Mouse (Mus musculus): ENCODE measurements at regions not wholly inside any gene's neighbourhood (a gene's known extent, or its start where the extent isn't known, plus 50 kb on each side); places are given as distances from the start of the nearest gene placed in this dataset.

DNA sequence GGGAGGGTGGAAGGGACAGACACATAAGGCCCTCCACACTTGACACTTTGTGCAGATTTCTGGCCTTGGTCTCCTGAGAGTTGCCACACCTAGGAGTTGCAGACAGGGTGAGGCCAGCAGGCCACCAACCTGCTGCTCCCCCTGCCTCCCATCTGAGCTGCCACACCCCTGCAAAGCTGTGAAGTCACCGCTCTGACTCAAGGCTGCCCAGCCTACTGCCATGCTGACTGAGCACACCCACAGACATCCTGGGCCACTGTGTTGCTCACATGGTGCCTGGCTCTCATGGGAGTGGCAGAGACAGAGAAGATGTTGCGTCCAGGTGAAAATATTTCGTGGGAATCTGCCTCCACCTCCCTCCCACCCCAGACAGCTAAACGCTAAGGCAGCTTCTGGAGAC, 150.3 kb downstream of the Tfap2c start:
- no peak for DNase-seq (ENCODE audit: low spot score in 2 of 2)

DNA sequence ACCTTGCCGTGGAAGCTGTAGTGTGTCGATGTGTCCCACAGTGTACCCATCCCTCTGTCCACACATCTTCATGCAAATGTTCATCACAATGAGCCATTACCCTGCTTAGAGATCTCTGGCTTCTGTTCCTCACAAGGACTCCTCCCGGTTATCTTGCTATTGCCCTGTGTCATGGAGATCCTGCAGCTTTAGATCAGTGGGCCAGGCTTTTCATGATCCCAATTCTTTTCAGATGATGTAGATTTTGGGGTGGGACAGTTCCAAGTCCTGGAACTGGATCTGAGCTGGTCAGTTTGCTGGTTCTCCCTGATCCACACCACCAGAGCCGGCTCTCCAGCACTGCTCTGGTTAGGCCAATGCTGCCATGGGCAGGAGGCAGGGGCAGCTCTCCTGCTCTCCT, 161.2 kb downstream of the Tfap2c start:
- DNase-seq (ENCODE audit: low spot score in 2 of 2): no peak

DNA sequence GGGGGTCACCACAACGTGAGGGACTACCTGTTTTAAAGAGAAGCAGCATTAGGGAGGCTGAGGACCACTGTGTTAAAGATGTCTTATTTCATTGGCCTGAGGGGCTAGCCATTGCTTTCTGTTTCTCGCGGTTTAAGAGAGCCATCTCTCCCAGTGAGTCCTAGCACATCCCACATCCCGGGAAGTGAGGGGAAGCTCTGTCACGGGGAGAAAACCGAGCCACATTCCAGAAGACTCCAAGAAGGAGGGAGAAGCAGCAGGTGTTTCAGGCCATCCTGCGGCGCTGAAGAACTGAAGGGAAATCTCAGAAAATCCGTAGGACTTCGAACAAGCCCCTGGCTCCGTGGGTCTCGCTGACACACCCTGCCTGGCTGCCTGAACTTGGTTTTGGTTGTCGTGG, 177.3 kb downstream of the Tfap2c start:
- no peak for DNase-seq (ENCODE audit: low spot score in 2 of 2)

DNA sequence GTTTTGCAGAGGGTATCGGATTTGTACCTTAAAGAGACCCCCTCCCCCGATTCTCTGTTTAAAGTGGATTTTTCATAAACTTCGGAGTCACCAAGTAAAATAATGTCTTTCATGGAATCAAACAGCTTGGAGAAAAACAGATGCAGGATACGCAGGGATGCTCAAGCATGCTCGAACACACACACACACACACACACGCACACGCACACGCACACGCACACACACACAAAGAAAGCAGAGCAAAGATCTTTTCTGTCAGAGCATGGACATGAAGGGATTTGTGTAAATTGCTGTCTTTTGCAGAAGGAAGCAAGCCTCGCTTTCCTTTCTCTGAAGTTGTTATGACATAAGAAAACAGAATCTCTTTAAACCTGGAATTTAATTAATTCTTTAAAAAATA, 178.2 kb downstream of the Tfap2c start:
- DNase-seq (ENCODE audit: low spot score in 2 of 2): no peak

DNA sequence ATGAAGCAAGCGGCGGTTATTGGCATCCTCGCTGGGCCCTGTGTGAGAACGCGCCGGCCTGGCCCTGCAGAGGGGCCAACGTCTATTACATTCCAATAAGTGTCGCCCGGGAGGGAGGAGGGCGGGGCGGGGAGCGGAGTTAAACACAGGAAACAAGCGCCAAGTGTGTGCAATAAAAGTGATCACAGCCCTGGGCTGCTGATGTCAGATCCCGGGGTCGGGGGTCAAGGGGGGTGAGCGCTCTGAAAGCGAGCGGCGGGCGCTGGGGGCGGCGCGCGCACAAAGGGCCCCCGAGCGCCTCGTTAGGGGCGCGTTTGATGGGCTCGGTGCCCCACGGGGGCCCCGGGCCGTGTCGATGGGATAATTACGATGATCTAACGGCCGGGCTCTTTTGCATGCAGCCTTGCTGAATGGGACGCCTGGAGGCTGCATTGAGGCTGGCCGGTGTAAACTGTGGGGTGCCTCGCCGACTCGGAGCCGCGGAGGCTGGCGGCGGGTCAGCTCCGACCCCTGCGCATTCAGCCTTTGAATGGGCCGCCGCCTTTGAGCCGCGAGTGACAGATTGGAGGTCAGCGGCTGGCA, 178.9 kb downstream of the Tfap2c start:
- DNase-seq (ENCODE audit: low spot score in 2 of 2): peak in 1 of 2 experiments; percentile 1

DNA sequence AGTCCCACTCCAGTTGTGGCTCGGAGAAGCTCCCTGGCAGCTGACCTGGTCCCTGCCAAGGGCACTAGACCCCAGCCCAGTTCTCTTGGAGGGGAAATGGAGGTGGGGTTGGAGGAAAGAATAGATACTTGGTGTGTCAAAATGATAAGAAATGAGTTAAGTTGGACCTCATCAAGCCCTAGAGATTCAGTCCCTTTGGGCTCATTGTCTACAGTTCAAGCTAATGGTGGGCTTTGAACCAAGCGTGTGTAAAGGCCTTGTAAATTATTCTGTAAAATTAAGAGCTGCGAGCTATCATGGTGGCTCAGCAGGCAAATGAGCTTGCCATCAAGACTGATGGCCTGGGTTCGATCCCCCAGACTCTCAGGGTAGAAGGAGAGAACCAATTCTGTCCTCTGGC, 179.8 kb downstream of the Tfap2c start:
- no peak for DNase-seq (ENCODE audit: low spot score in 2 of 2)

DNA sequence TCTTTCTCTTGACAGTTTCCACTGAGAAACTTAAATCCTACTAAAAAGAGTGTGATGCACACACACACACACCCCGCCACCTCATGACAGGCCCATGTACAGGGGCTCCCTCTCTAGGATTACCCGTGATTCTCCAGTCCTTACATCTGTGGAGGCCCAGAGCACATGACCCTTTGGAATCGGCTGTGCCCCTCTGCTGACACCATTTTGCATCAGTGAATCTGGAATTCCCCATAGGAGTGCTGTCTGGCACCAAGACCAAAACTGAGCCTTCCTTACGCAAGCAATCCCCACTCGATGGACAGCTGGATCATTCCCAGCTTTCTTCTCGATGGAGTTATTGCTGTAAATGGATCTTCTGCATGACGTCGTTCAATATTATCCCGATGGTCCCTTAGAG, 180.3 kb downstream of the Tfap2c start:
- no peak for DNase-seq (ENCODE audit: low spot score in 2 of 2)

DNA sequence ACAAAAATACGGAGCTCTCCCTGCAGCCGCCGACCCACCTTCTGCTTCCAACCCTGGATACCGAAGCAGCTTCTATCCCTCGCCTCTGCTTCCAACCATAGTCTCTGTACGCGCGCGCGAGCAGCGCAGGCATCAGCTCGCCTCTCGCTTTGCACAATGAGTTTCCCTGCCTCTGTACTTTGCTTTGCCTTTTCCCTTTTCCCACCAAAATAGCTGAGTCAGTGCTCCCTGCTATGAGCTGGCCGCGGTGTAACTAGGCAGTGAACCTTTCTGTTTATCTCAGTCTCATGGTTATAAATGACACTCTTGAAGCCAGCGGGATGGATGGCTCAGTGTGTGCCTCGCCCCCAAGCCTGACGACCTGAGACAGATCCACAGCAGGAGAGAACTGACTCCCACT, 182.0 kb downstream of the Tfap2c start:
- no peak for DNase-seq (ENCODE audit: low spot score in 2 of 2)

DNA sequence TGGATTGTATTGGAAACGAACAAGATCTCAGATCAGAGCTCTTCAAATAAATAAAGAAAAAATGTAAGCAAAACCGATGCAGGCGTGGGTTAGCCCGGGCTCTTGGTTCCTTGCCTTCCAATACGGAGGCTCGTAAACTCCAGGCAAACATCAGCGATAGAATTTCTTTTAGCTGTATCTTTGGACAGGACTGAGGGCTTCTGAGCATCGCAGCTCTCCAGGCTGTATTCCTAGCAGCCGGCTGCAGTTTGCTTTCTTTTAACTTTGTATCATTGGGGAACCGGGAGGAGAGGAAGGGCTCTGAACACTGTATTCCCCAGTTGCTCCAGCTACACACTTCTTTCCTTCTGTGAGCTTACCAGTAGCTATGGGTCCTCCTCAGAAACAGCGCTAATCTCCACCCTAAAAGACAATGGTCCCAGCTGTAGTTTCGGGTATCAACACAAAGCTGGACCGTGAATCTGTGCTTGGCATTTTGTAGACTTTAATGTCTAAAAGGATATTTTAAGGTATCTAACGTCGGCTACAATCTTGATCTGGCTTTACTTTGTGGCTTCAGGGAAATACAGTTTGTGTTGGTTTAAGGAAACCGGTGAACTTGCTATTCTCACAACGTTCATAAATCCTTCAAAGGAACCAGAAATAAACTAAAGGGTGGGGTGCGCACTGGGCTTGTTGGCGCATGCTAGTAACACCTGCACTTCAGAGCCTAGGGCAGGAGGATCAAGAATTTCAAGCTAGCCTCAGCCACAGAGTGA, 183.2 kb downstream of the Tfap2c start:
- no peak for DNase-seq (ENCODE audit: low spot score in 2 of 2)

DNA sequence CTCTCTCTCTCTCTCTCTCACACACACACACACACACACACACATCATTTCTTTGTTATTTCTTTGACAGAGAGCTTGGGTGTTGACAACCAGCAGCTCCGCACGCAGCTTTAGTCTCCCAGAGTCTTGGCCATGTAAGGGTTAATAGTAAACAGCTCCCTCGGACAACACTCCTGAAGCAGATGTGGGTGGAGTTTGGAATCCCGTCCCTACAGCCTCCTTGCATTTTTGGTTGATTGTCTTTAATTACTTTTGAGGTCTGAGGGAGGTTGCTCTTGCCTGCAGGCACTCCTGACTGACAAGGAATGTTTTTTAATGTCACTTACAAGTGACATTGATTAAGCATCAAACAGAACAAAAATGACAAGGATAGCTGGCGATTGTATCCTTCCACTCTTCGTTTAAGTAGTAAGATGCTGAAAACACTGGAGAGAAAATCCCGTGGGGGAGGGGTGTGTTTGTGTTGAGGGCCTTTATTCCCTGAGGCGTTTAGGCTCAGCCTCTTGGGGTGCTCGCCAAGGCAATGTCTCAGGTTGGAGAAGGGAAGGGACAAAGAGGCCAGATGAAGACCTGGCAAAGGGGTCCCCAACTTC, 184.1 kb downstream of the Tfap2c start:
- DNase-seq (ENCODE audit: low spot score in 2 of 2): no peak

DNA sequence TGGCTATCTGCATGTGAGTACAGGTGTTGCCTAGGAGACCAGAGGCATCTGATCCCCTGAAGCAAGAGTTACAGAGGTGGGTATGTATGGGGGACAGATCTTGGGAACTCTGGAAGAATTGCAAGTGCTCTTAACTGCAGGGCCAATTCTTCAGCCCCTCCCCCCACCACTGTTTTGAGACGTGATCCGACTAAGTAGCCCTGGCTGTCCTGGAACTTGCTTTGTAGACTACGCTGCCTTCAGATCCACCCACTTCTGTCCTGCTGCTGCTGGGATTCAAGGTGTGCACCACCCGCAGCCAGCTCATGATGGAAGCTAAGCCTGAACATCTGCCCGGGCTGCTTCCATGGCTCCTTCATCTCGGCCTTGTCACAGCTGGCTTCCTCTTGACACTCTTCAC, 186.2 kb downstream of the Tfap2c start:
- DNase-seq (ENCODE audit: low spot score in 2 of 2): no peak

DNA sequence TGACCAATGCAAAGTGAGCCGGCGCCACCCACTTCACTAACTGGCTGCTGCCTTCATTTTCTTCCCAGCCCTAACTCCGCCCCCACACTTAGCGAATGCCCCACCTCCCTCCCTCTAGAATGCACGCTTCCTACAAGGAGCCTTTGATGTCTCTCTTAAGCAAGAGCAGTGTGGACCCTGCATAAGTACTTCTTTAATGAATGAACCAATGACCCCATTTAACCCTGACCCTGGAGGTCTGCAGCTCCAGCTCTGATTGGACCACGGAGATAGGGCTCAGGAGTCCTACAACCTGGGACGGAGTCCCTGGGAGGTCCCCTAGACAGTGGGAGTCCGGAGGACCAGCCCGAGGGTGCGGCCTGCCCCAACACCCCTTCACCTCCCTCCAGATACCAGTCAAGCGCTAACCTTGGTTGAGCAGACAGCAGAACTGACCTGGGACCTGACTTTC, 189.7 kb downstream of the Tfap2c start:
- no peak for DNase-seq (ENCODE audit: low spot score in 2 of 2)

DNA sequence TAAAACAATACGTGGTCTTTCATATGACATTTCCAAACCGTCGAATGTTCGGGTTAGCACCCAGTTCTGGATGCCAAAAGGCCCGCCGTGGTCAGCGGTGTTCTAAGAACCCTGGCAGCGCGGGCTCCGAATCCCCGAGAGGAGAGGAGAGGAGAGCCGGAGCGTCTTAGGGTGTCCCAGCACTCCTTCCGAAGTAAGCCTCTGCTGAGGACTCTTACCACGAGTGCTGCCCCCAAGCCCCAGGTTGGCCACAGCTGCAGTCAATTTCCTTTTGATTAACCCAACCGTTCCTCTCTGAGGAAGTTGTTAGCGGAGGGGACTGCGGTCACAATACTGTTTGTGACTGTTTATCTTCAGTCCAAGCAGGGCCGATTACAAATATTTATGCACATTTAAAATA, 190.1 kb downstream of the Tfap2c start:
- no peak for DNase-seq (ENCODE audit: low spot score in 2 of 2)

DNA sequence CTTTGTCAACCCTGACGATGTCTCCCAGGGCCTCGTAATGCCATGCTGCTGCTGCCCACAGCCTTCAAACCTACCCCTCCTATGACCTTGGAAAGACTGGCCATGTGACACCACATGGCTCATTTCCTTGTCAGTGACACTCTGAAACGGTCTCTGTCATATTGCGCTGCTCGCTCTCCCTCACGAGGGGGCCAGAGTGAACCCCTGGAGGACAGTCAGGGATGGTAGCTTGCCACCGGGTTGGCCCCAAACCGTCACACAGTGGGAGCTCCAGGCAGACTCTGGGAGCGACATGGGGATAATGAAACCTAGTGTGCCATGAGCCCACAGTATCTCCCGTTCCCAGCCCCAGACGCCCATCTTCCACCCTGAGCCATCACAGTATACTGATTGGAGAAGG, 188.8 kb downstream of the Bmp7 start:
- DNase-seq (ENCODE audit: low spot score in 2 of 2): no peak

DNA sequence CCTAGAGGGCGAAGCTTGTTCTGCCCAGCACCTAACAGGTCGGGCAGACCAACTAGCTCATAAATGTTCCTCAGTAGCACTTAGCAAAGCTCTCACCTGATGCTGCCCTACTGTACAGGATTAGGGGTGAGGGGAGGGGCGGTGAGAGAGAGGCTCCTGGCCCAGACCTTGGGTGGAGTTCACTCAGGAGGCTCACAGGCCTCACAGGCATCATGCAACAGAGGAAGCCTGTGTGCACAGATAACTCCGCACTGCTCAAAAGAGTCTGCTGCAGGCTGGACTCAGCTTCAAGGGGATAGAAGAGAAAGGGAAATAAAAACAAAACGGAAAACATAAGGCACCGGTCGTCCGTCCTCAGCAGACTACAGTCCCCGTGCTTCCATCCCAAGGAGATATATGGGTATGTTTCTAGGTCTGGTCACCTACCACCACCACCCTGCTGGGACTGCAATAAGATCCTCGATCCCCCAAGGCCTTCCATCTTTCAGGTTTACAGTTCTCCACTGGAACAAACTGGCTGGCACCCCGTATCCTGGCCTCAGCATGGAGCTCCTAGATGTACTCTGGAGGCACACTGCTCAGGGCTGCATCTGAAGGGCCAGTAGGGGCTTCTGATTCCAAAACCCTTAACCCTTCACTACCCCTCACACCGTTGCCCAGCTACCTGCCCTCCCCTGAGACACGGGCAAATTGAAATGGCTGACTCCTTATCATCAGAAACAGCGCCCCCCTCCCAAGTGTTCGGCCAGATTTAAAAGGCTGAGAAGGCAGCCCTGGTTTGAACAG, 184.2 kb downstream of the Bmp7 start:
- no peak for DNase-seq (ENCODE audit: low spot score in 2 of 2)

DNA sequence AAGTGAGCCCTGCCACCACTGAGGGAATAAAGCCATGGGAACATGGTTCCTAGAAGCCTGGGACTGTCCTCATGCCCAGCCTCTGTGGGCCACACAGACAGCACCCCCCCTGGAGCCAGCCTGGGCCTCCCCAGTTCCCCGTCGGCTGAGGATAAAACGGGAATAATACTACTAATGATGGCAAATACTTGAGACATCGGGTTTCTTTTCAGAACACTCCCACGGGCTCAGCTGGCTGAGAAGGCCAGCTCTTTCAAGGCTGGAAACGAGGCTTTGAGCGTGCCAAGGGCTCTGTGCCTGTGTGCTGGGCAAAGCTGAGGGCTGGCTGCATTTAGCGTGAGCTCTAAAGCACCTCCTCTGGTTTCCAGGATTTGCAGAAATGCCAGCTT, 183.7 kb downstream of the Bmp7 start:
- peak; percentile 20 to 32 for DNase-seq (ENCODE audit: low spot score in 2 of 2)

DNA sequence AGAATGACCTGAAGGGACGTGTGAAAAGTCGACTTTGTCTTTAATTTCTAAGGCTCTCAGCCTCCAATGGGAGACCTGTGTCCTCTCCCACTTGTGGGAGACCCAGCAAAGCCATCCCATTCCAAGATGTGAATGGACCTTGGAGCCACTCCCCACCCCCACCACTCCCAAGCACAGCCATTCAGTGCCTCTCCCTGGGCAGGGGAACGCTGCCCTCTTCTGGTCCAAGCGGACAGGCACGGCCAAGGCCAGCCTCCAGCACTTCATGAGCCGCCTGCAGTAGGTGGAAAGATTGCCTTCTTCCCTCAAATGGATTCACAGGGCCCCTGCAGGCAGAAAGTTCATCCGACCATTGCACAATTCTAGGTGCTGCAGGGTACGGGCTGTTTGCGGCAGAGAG, 181.6 kb downstream of the Bmp7 start:
- DNase-seq (ENCODE audit: low spot score in 2 of 2): peak in 1 of 2 experiments; percentile 22

DNA sequence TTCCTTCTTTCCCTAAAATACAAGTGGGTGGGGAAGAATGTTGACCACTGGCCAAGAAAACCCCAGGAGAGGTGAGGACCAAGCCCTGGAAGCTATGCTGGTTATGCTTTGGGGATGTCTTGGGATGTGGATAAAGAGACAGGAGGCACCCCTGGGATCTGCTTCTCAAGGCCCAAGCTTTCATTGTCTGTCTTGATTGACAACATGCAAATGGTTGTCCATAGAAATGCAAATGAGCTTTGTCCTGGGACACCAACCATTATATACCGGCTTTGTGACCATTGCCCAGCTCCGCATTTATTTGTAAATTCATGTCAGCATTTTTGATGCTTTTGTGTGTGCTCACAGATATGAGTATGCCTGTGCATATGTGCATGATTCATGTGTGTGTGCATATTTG, 174.9 kb downstream of the Bmp7 start:
- DNase-seq (ENCODE audit: low spot score in 2 of 2): no peak

DNA sequence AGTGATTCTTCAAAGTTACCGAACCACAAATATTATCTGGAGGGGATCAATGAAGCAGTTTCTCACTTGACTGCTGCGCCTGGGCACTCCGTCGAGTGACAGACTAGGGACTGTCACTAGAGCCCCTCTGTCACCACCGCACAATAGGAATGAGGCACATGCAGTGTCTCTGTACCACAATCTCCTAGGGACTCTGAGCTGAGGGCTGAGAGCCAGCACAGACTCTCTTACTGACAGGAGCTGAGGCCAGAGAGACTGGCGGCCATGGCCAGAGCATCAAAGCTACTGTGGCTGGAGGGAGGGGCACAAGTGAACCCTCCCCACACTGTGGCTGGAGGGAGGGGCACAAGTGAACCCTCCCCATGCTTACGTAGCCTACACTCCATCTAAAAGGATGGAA, 173.7 kb downstream of the Bmp7 start:
- no peak for DNase-seq (ENCODE audit: low spot score in 2 of 2)

DNA sequence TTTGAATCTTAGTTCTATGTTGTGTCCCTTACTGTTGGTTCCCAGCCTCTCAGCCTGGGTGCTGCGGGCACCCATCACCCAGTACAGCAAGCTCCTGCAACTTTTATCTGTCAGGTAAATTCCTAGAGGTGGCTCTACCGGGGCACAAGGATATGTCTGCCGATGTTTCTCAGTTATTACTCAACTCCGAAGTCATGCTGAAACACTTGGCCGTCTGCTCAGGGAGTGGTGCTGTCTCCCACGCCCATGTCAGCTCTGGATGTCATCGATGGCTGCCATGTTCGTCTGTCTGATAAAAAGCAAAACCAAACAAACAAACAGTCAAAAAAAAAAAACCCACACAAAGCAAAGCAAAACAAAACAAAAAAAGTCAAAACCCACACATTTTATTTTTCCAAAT, 171.4 kb downstream of the Bmp7 start:
- no peak for DNase-seq (ENCODE audit: low spot score in 2 of 2)

DNA sequence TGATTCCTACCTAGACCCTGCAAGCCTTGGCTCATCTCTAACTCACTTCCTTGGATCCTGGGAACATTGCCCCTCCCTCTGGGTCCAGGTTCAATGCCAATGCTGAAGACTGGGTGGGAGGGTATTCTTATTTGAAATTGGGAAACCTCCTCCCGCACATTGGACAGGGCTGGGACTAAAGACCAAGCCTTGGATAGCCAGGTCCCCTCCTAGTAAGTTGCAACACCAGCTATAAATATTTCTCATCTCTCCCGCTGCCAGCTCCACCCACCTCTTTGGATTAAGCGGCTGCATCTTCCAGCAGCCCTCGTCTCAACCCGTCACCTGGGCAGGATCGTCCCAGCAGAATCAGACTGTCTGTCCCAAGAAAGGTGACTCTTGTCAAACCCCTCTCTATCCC, 170.1 kb downstream of the Bmp7 start:
- no peak for DNase-seq (ENCODE audit: low spot score in 2 of 2)

DNA sequence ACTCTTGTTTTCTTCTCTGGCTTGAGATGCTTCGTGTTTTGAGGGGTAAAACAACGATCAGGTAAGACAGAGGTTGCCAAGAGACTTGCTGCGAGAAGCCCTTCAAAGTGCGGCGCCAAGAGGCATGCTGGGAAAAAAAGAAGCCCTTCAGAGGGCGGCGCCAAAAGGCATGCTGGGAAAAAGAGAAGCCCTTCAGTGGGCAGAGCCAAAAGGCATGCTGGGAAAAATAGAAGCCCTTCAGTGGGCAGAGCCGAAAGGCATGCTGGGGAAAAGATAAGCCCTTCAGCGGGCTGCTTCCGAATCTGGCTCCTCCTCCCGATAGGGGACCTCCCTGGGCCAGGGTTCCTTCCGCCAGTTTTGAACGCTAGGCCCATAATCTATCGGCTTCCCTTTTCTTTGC, 169.5 kb downstream of the Bmp7 start:
- no peak for DNase-seq (ENCODE audit: low spot score in 2 of 2)

DNA sequence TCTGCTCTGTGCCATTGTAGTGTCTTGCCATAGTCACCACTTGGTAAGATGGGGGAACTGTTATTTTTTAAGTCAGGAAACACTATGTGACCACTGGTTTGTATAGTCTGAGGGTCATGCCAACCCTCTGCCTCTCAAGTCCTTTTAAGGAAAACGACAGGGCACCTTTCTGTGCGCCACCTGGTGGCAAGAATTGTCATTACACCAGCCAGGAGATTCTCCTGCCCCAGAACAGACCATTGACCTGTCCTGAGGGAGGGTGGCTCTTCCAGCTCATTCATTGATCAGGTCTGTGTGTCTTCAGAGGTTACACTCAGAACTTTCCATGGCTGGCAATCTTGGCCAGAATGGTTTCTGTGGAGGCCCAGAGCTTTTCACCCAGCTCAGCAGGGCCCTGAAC, 166.9 kb downstream of the Bmp7 start:
- DNase-seq (ENCODE audit: low spot score in 2 of 2): peak in 1 of 2 experiments; percentile 22
